14 mouse cellular contexts compared by ENCODE assay signal in genomic region chr11:8701400-8701799, GRCm38 (mm10). TPM values are rescaled to one million over a fixed set of nuclear protein-coding genes. Genes with fewer than 3 reads are reported as not detected.
A peak's percentile ranks its signal among the peaks of the same experiment; 100 is the strongest.
DNase-seq lines count a peak whose midpoint lies in the region; ATAC-seq and TF ChIP-seq lines count a peak whose summit lies in the region.
"Had no signal": no experiment of that assay in that cellular context is flagged by ENCODE, and none has a peak within 500 bp of the region (broad histone marks: within the 10 kb centered on the region; RNA-seq: fewer than 3 reads in every experiment).

No protein-coding gene starts in this region.

- H3K9ac ChIP-seq in kidney, embryonic 14.5 days (ENCODE audit: low read depth, low read length): no peak overlapping the region
- H3K9ac ChIP-seq in midbrain, embryonic 14.5 days (replicated peaks; ENCODE audit: low read length): no peak overlapping the region
- H3K9ac ChIP-seq: embryonic facial prominence, embryonic 13.5 days; limb, embryonic 12.5 days had no signal

- 28% methylated on average over 3 of the region's 3 CpGs for WGBS in kidney, embryonic 14.5 days
- 77% methylated on average over 3 of the region's 3 CpGs for WGBS in midbrain, embryonic 10.5 days
- 87% methylated on average over 3 of the region's 3 CpGs for WGBS in midbrain, embryonic 14.5 days
- 76% methylated on average over 3 of the region's 3 CpGs for WGBS in limb, embryonic 10.5 days
- 68% methylated on average over 3 of the region's 3 CpGs for WGBS in small intestine, adult 2 months

- no peaks in the 10 kb centered on the region for H3K27me3 ChIP-seq in kidney, embryonic 14.5 days (ENCODE audit: control insufficient read depth, insufficient read depth, low read length)
- H3K27me3 ChIP-seq in midbrain, embryonic 10.5 days (ENCODE audit: low read depth, poor library complexity, severe bottlenecking): no peaks in the 10 kb centered on the region
- no peaks in the 10 kb centered on the region for H3K27me3 ChIP-seq in midbrain, embryonic 14.5 days (ENCODE audit: control insufficient read depth, insufficient read depth, low read length)
- no peaks in the 10 kb centered on the region for H3K27me3 ChIP-seq in limb, embryonic 10.5 days (ENCODE audit: low read depth, poor library complexity, severe bottlenecking)
- H3K27me3 ChIP-seq in small intestine, adult 2 months (ENCODE audit: control insufficient read depth, insufficient read depth, low read length): no peaks in the 10 kb centered on the region
- H3K27me3 ChIP-seq: embryonic facial prominence, embryonic 13.5 days; limb, embryonic 12.5 days had no signal

- TF ChIP-seq CTCF in small intestine, adult 2 months (IDR thresholded peaks at IDR 0.05; ENCODE audit: extremely low read depth, insufficient read length, insufficient replicate concordance, low read depth, low read length): no peak

- H3K36me3 ChIP-seq in kidney, embryonic 14.5 days (ENCODE audit: control insufficient read depth, insufficient read depth, low read length): no peaks in the 10 kb centered on the region
- H3K36me3 ChIP-seq in midbrain, embryonic 10.5 days: no peaks in the 10 kb centered on the region
- H3K36me3 ChIP-seq in midbrain, embryonic 14.5 days (ENCODE audit: control insufficient read depth, insufficient read depth, low read length): no peaks in the 10 kb centered on the region
- no peaks in the 10 kb centered on the region for H3K36me3 ChIP-seq in limb, embryonic 10.5 days
- no peaks in the 10 kb centered on the region for H3K36me3 ChIP-seq in small intestine, adult 2 months (ENCODE audit: control insufficient read depth, insufficient read depth, low read length)
- H3K36me3 ChIP-seq: embryonic facial prominence, embryonic 13.5 days; limb, embryonic 12.5 days had no signal

- no peak overlapping the region for H3K4me2 ChIP-seq in kidney, embryonic 14.5 days (replicated peaks; ENCODE audit: low read depth, low read length)
- H3K4me2 ChIP-seq in midbrain, embryonic 14.5 days (ENCODE audit: low read length): no peak overlapping the region
- H3K4me2 ChIP-seq: embryonic facial prominence, embryonic 13.5 days; limb, embryonic 12.5 days had no signal

- peaks cover 13% of the 10 kb centered on the region for H3K4me1 ChIP-seq in kidney, embryonic 14.5 days (ENCODE audit: control insufficient read depth, insufficient read depth, low read length)
- H3K4me1 ChIP-seq in midbrain, embryonic 10.5 days: peaks cover 21% of the 10 kb centered on the region
- H3K4me1 ChIP-seq in midbrain, embryonic 14.5 days (ENCODE audit: control insufficient read depth, insufficient read depth, low read length): no peaks in the 10 kb centered on the region
- H3K4me1 ChIP-seq in limb, embryonic 10.5 days: peaks cover 28% of the 10 kb centered on the region
- no peaks in the 10 kb centered on the region; the same call in 1 of the 2 replicates for H3K4me1 ChIP-seq in small intestine, adult 2 months (ENCODE audit: control insufficient read depth, insufficient read depth, insufficient read length, low read length)

- no peak for ATAC-seq in kidney, embryonic 14.5 days (ENCODE audit: low FRiP score, low TSS enrichment)
- ATAC-seq in midbrain, embryonic 14.5 days (ENCODE audit: low FRiP score, low TSS enrichment): no peak
- ATAC-seq: hindbrain, embryonic 16.5 days; midbrain, embryonic 16.5 days had no signal

- no peak for TF ChIP-seq POLR2A in small intestine, adult 2 months (IDR thresholded peaks at IDR 0.05; ENCODE audit: low read depth, low read length)

- no peaks in the 10 kb centered on the region for H3K9me3 ChIP-seq in kidney, embryonic 14.5 days (ENCODE audit: control insufficient read depth, low read length)
- no peaks in the 10 kb centered on the region for H3K9me3 ChIP-seq in midbrain, embryonic 10.5 days (replicated peaks)
- H3K9me3 ChIP-seq in midbrain, embryonic 14.5 days (ENCODE audit: control insufficient read depth, low read length): no peaks in the 10 kb centered on the region
- H3K9me3 ChIP-seq in limb, embryonic 10.5 days (replicated peaks): no peaks in the 10 kb centered on the region
- H3K9me3 ChIP-seq: embryonic facial prominence, embryonic 13.5 days; limb, embryonic 12.5 days had no signal

- DNase-seq in kidney, postnatal 25 days: no peak
- no peak for DNase-seq in midbrain, embryonic 10.5 days (ENCODE audit: low spot score)
- DNase-seq in midbrain, embryonic 14.5 days: no peak
- DNase-seq in limb, embryonic 10.5 days (ENCODE audit: low spot score): no peak
- no peak for DNase-seq in left cerebral cortex, adult 8-10 months (ENCODE audit: low spot score in 2 of 2)
- DNase-seq: adrenal gland, postnatal 36 days; kidney, postnatal 14 days; spleen, adult 18-20 months had no signal

- peak overlapping the region; percentile 14; the same call in 1 of the 2 replicates for H3K27ac ChIP-seq in kidney, embryonic 14.5 days (ENCODE audit: low read depth, low read length)
- H3K27ac ChIP-seq in midbrain, embryonic 10.5 days (replicated peaks): 0 out of 2 replicates have a peak overlapping the region, but pooled peaks have one; percentile 28
- H3K27ac ChIP-seq in midbrain, embryonic 14.5 days (replicated peaks; ENCODE audit: low read depth, low read length): no peak overlapping the region
- peak overlapping the region; percentile 27; the same call in 1 of the 2 replicates for H3K27ac ChIP-seq in limb, embryonic 10.5 days
- H3K27ac ChIP-seq in small intestine, adult 2 months (ENCODE audit: insufficient read depth, low read depth, low read length): 0 out of 2 replicates have a peak overlapping the region, but pooled peaks have one; percentile 47
- H3K27ac ChIP-seq: embryonic facial prominence, embryonic 13.5 days had no signal

- H3K4me3 ChIP-seq in kidney, embryonic 14.5 days (ENCODE audit: low read length): no peak overlapping the region
- H3K4me3 ChIP-seq in midbrain, embryonic 10.5 days: no peak overlapping the region
- H3K4me3 ChIP-seq in midbrain, embryonic 14.5 days (replicated peaks; ENCODE audit: low read depth, low read length): no peak overlapping the region
- no peak overlapping the region for H3K4me3 ChIP-seq in limb, embryonic 10.5 days
- H3K4me3 ChIP-seq in small intestine, adult 2 months (ENCODE audit: low read depth, low read length): no peak overlapping the region
- H3K4me3 ChIP-seq: embryonic facial prominence, embryonic 13.5 days; limb, embryonic 12.5 days had no signal

RNA-seq across cellular contexts. Expression of gene Tns3, which starts 37.1 kb away (rescaled TPM):
- 12.5 and 20.3 TPM in 2 replicates for polyA plus RNA-seq in kidney, embryonic 14.5 days (2014; fragmentation: Nextera tagmentation; extraction: Ambion mirVana)
- 9.1 and 9.7 TPM in 2 replicates for polyA plus RNA-seq in midbrain, embryonic 10.5 days (2016; fragmentation: Nextera tagmentation; extraction: Ambion mirVana)
- 3.8 and 4.4 TPM in 2 replicates for polyA plus RNA-seq in midbrain, embryonic 14.5 days (2014; fragmentation: Nextera tagmentation; extraction: Ambion mirVana)
- polyA plus RNA-seq in limb, embryonic 10.5 days (2016; fragmentation: Nextera tagmentation; extraction: Ambion mirVana): 28.2 and 35.6 TPM in 2 replicates
- polyA plus RNA-seq in small intestine, adult 2 months (2012; rRNA removed): 13.3 and 24.9 TPM in 2 replicates
- total RNA-seq in left cerebral cortex, adult 8-10 months (2022): 10 to 100 TPM; 37.0 to 47.0 (median 41.1) TPM
